Mouse (Mus musculus): ENCODE results near the gene Etl4.

The Etl4 gene

DNA sequence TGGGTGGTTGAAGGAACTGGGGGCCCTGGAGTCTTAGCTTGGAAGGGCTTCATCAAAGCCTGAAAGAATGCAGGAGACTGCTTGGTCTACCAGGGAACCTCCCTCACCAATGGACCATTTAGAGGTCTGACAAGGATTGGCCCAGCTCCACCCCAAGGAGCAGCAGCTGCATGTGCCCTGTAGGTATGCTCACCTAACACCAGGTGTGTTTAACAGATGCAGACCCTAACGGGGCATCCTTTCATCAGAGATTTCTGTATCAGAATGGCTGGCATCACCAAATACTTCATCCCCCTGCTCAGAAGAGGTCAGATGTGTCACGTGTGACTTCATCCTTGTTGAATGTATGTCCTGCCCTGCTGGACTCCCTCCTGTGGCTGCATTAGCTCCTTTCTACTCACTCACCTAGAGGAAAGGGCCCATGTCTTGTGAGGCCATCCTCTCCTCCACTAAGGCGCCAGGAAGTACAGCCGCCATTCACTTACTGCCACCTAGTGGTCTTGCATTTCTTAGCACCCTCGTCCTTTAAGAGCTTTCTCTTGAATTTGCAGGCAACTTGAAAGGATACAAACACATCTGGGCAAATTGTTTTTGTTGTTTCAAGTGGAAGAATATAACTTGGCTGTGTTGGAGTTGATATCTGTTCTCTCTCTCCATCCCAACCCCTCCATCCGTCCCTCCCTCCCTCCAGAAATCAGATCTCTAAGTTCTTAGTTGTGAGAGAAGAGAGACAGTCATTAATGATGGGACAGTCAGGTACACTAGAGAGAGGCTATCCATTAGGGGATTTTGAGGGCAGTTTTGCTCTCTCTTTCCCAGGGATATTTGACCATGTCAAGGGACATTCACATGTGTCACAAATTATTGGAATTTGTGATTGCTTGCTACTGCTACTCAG is 870.2 kb downstream of the Etl4 start:
- 35% methylated on average over 6 of the region's 6 CpGs for whole genome bisulfite sequencing

DNA sequence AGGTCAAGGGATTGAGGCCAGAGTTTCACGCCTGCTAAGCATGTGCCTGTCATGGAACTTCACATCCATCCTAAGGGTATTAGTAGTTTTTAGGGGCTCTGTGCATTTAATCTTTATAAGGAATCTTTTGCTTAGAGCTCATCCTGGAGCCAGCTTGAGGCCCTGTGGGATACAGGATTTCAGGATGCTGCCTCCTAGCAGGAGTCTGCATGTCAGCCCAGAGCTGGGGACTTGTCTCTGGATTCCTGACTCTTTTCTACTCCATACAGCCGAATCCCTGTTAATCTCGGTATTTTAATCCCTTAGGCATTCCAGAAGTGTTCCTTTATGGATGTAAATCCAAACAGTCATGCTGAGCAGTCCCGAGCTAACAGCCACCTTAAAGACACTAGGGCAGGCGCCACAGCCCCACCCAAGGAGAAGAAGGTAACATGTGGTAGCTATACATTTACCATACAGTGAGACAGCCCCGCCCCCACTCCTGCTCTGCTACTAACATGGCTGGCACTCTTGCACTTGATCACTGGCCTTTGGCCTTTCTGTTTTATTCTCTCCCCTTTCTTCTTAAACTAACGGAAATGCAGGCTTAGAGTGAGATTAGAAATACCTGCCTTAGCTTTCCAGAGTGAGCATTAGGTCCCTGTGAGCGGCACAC is 891.8 kb downstream of the Etl4 start:
- 86% methylated on average over 8 of the region's 8 CpGs for WGBS

DNA sequence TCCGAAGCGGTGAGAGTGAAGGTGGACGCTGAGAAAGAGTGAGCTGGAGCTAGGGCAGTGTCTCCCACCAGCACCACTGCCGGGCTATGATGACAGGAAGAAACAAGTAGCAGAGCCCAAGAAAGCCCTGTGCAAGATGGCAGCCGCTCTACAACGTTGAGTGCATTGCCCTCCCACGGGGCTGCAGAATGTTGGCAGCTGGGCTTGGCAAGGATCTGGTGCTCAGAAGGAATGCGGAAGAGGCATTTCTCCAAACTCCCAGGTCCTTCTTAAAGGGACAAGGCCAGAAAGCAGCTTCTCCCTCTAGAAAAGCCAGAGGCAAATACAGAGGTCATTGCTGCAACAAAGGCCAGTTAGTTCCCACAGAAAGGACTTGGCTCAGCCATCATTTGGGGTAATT is 901.9 kb downstream of the Etl4 start:
- WGBS = 48% methylated on average over 8 of the region's 8 CpGs

DNA sequence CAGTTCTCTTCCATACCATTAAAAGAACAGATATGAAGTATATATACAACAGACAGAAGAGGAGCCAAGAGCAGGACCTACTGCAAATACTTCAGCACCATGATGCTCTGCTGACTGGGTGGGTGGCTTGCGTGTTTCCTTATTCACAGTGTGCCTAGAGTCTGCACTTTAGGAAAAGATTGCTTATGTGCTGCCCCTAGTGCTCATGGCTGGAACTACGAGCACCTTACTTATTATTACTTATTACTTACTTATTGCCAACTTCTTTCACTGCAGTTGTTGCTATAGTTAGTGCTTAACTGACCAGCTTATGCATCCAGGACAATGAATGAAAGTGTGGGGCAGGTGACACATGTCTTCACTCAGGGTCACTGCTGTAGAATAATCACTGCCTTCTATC is 904.4 kb downstream of the Etl4 start:
- WGBS = 78% methylated on average over 2 of the region's 2 CpGs

DNA sequence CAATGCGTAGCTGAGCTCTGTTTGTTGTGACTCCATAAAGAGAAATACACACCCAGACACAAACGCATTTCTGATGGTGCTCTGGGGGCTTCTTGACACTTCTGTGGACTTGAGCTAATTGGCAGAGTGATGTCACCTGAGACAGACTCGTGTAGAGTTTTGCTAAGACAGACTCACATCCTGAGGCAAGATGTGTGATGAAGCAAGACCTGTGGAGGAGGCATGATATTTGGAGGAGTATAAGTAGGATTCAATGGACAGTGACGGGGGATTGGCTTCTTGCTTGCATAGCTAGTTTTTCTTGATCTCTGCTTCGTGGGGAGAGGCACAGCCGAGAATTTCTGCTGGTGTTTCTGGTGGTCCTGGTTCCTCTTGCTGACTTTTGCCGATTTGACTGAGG is 908.6 kb downstream of the Etl4 start:
- 91% methylated on average over 7 of the region's 7 CpGs for WGBS

DNA sequence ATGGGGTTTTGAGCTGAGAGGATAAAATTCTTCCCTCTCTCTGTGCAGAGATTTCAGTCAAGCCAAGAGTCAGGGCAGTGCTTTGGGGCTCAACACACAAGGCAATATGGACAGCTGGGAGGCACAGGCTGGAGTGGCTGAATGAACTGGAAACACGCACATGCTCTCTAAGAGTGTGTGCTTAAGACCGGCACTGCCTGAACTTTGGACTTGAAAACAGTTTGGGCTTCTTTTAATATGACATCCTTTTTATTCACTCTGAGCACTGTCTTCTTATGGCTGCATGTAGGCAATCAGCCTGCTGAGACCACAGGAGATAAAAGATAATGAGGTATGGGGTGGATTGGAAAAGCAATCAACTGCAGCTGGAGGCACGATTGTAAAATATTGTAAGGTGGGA is 921.3 kb downstream of the Etl4 start:
- WGBS = 81% methylated on average over 3 of the region's 3 CpGs

DNA sequence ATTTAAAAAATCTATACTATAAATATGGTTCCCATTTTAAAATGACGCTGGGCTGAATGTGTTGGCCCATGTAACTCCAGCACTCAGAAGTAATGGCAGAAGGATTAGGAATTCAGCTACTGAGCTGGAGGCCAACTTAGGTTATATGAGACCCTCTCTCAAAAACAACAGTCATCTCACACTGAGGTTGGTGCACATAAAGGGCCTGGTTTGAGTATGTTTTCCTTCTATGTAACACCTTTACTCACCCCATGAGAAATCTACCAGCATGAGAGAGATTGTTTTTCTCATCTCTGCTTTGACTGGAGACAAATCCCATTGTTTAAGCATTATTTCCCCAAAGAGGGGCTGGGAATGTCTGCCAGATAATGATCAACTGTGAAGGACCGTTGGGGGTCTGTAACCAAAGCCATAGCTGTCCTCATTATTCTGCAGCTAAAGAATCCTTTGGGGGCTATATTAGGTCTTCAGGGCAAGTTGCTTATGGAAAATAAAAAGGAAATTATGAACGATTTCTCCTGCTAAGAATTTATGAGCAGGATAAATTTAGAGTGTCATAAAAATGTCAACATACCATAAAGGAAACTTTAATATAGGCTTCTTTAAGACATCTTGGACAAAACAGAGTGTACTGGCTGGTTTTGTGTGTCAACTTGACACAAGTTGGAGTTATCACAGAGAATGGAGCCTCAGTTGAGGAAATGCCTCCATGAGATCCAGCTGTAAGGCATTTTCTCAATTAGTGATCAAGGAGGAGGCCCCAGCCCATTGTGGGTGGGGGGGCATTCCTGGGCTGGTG is 922.2 kb downstream of the Etl4 start:
- WGBS = 62% methylated on average over 3 of the region's 3 CpGs

DNA sequence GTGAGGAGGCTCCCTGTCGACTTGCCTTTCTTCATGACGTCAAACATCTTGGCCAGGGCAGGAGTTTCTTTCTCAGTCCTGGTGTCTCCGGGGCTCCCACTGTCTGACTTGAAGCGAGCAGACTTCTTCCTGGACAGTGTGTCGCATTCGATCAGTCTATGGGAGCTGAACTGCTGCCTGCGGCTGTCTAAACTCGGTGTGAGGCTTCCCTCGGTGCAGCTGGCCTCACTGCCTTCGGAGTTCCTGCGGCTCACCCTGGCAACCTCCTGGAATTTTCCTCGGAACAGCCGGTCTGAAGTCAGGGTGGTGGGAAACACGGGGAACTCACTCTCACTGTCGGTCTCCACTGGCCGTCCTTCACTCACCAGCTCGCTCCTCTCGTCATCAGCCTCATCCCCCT is 939.8 kb downstream of the Etl4 start:
- 71% methylated on average over 18 of the region's 18 CpGs for WGBS
